Mouse (Mus musculus) Patski (cell line): Measurements from ENCODE around the gene Nhlrc3. TPM values are rescaled to one million over a fixed set of nuclear protein-coding genes. Genes with fewer than 3 reads are reported as not detected.
A peak's percentile ranks its signal among the peaks of the same experiment; 100 is the strongest.

Experiments used
- ATAC-seq: fragments of 100-300 bp; one replicate; pipeline ENCODE4 v1.8.0; 2021
- CTCF ChIA-PET: fragments of 350-600 bp; sonication (Branson Sonifier 250); formaldehyde crosslinking; loops from one replicate; lab custom pipeline; 2022; ENCODE audit warnings: inconsistent platforms; lab: Charles Lee
- POLR2A ChIA-PET: fragments of 350-600 bp; sonication (Branson Sonifier 250); formaldehyde crosslinking; loops from one replicate; lab custom pipeline; 2022; ENCODE audit warnings: antibody characterized with exemption, inconsistent platforms; lab: Charles Lee
- DNase-seq: peaks from one replicate; pipeline ENCODE4 v3.0.0-alpha.2; 2011; ENCODE audit warnings: low read depth, low spot score
- H3K27me3 ChIP-seq: fragments of 371-371 bp; one replicate; pipeline ENCODE4 v1.5.1; 2021
- CTCF ChIP-seq: fragments of 100-300 bp; IDR thresholded peaks from one replicate; pipeline ENCODE4 v1.5.1; 2021
- in situ Hi-C: fragments of 300-500 bp; cut with MboI; formaldehyde crosslinking; loops from 3 replicates; pipeline ENCODE4 v1.11.1; 2018; ENCODE audit warnings: low pct_unique_long_range_greater_than_20kb, mixed read lengths
- polyA plus RNA-seq: library from polyadenylated mRNA; unstranded; gene quantifications from one replicate; pipeline ENCODE4 v1.2.3, GENCODE M21; 2021

The Nhlrc3 gene
- polyA plus RNA-seq, 1 experiment from 2014 or later = 21.0 TPM

- no peaks in the 10 kb centered on the region for H3K27me3 ChIP-seq
- DNase-seq (no peak), ATAC-seq (no peak)
- ChIA-PET POLR2A (no interaction called here), CTCF (interaction anchor here (0.7 to 3.4 kb wide), 3 partner anchors 10 to 15 kb away, joined by 4 to 14 read pairs (median 4); partner anchors contain the start of gene Proser1)
- no peak for TF ChIP-seq CTCF
- in situ Hi-C loops = no loop called here
Measured at GRCm38 (mm10) chr3:53475889-53476288, 12.8 kb upstream of the Nhlrc3 start.

GRCm38 (mm10) chr3:53474179-53474578 is 11.0 kb upstream of the Nhlrc3 start:
- DNase-seq = no peak
- in situ Hi-C loops = no loop called here
- ChIA-PET CTCF (interaction anchor here (1.0 to 3.4 kb wide), 4 partner anchors 8 to 20 kb away, joined by 3 to 14 read pairs (median 4); no protein-coding TSS in a partner anchor), POLR2A (interaction anchor here (0.5 kb wide), 1 partner anchor 1292 kb away, joined by 3 read pairs; no protein-coding TSS in a partner anchor)
- ATAC-seq = no peak
- no peaks in the 10 kb centered on the region for H3K27me3 ChIP-seq
- TF ChIP-seq CTCF = no peak

- POLR2A ChIA-PET = interaction anchor here (0.6 to 1.6 kb wide), 2 partner anchors 8 to 156 kb away, joined by 4 read pairs; partner anchors contain the start of gene Proser1
- no peaks in the 10 kb centered on the region for H3K27me3 ChIP-seq
- in situ Hi-C loops = no loop called here
- no peak for DNase-seq
- no peak for TF ChIP-seq CTCF
- ATAC-seq = no peak
- CTCF ChIA-PET = interaction anchor here (1.4 to 1.7 kb wide), 2 partner anchors 8 to 19 kb away, joined by 3 to 6 read pairs; partner anchors contain the start of genes Nhlrc3 and Proser1
Measured at GRCm38 (mm10) chr3:53472061-53472460, 8.9 kb upstream of the Nhlrc3 start.

GRCm38 (mm10) chr3:53469650-53470049 is 6.5 kb upstream of the Nhlrc3 start:
- ChIA-PET POLR2A (interaction anchor here (1.4 kb wide), 1 partner anchor 12 kb away, joined by 3 read pairs; no protein-coding TSS in a partner anchor), CTCF (interaction anchor here (1.2 to 3.4 kb wide), 3 partner anchors 14 to 26 kb away, joined by 3 to 15 read pairs (median 4); no protein-coding TSS in a partner anchor)
- ATAC-seq (no peak), DNase-seq (no peak)
- no peak for TF ChIP-seq CTCF
- in situ Hi-C loops = no loop called here
- no peaks in the 10 kb centered on the region for H3K27me3 ChIP-seq

GRCm38 (mm10) chr3:53467356-53467755 is 4.2 kb upstream of the Nhlrc3 start:
- DNase-seq = no peak
- TF ChIP-seq CTCF = no peak
- CTCF ChIA-PET = no interaction called here
- no peak for ATAC-seq
- in situ Hi-C loops = no loop called here
- POLR2A ChIA-PET = no interaction called here
- H3K27me3 ChIP-seq = no peaks in the 10 kb centered on the region

- ATAC-seq (no peak), DNase-seq (no peak)
- CTCF ChIA-PET = interaction anchor here (1.1 to 1.4 kb wide), 2 partner anchors 8 to 20 kb away, joined by 3 to 5 read pairs; no protein-coding TSS in a partner anchor
- POLR2A ChIA-PET = interaction anchor here (0.8 kb wide), 1 partner anchor 11 kb away, joined by 3 read pairs; no protein-coding TSS in a partner anchor
- in situ Hi-C loops = no loop called here
- no peak for TF ChIP-seq CTCF
- no peaks in the 10 kb centered on the region for H3K27me3 ChIP-seq
Measured at GRCm38 (mm10) chr3:53466481-53466880, 3.3 kb upstream of the Nhlrc3 start.

GRCm38 (mm10) chr3:53465330-53465729 is 2.2 kb upstream of the Nhlrc3 start:
- CTCF ChIA-PET = interaction anchor here (1.0 to 1.4 kb wide), 4 partner anchors 9 to 437 kb away, joined by 3 to 5 read pairs (median 4); no protein-coding TSS in a partner anchor
- in situ Hi-C loops = no loop called here
- POLR2A ChIA-PET = no interaction called here

GRCm38 (mm10) chr3:53464146-53464698 is 1.1 kb upstream of the Nhlrc3 start:
- CTCF ChIA-PET = interaction anchor here (0.8 to 2.3 kb wide), 6 partner anchors 8 to 20 kb away, joined by 4 to 10 read pairs (median 4); no protein-coding TSS in a partner anchor
- DNase-seq (no peak), ATAC-seq (peak; percentile 30)
- H3K27me3 ChIP-seq = no peaks in the 10 kb centered on the region
- no peak for TF ChIP-seq CTCF
- POLR2A ChIA-PET = interaction anchor here (1.3 kb wide), 1 partner anchor 9 kb away, joined by 4 read pairs; no protein-coding TSS in a partner anchor
- in situ Hi-C loops = no loop called here

More at GRCm38 (mm10) chr3:53465330-53465729, 2.2 kb upstream of the Nhlrc3 start:
- no peaks in the 10 kb centered on the region for H3K27me3 ChIP-seq
- no peak for ATAC-seq
- TF ChIP-seq CTCF = no peak
- no peak for DNase-seq

- H3K27me3 ChIP-seq = no peaks in the 10 kb centered on the region
- DNase-seq (no peak), ATAC-seq (peak; percentile 36)
- in situ Hi-C loops = no loop called here
- TF ChIP-seq CTCF = no peak
- ChIA-PET POLR2A (interaction anchor here (1.3 kb wide), 1 partner anchor 9 kb away, joined by 4 read pairs; no protein-coding TSS in a partner anchor), CTCF (interaction anchor here (0.6 to 2.3 kb wide), 6 partner anchors 9 to 1467 kb away, joined by 3 to 10 read pairs (median 4); no protein-coding TSS in a partner anchor)
Measured at GRCm38 (mm10) chr3:53463765-53464114, 608 bp upstream of the Nhlrc3 start.

- ATAC-seq = peak; percentile 1
Measured at GRCm38 (mm10) chr3:53462701-53463045, 459 bp downstream of the Nhlrc3 start.

More at GRCm38 (mm10) chr3:53462701-53463045, 459 bp downstream of the Nhlrc3 start:
- DNase-seq = no peak
- CTCF ChIA-PET = interaction anchor here (2.3 kb wide), 1 partner anchor 14 kb away, joined by 10 read pairs; no protein-coding TSS in a partner anchor
- no peak for TF ChIP-seq CTCF
- in situ Hi-C loops = no loop called here
- POLR2A ChIA-PET = interaction anchor here (0.7 kb wide), 1 partner anchor 42 kb away, joined by 3 read pairs; no protein-coding TSS in a partner anchor
- no peaks in the 10 kb centered on the region for H3K27me3 ChIP-seq
